Mouse (Mus musculus) liver, embryonic 14.5 days (tissue): Measurements from ENCODE around the gene Rpl37. TPM values are rescaled to one million over a fixed set of nuclear protein-coding genes. Genes with fewer than 3 reads are reported as not detected.
A peak's percentile ranks its signal among the peaks of the same experiment; 100 is the strongest.

Experiments used
- ATAC-seq: fragments of 200-750 bp; cut with Nextera tagmentation; 2 replicates; pipeline ENCODE4 v1.8.0; 2017; ENCODE audit warnings: moderate number of reproducible peaks, mild to moderate bottlenecking, moderate library complexity; ENCODE audit not compliant: insufficient read depth
- DNase-seq, 3 experiments: peaks; one replicate each; pipeline ENCODE4 v3.0.0-alpha.2; 2012 to 2013; ENCODE audit warnings: low read depth in 3 of 3, low spot score in 3 of 3
- H3K27ac ChIP-seq: fragments of 300-500 bp; sonication (generic); 2 replicates; pipeline ENCODE4 v1.5.1; 2014; ENCODE audit warnings: moderate library complexity, mild to moderate bottlenecking, control low read depth, inconsistent platforms
- H3K27me3 ChIP-seq: fragments of 300-500 bp; sonication (generic); 2 replicates; pipeline ENCODE4 v1.6.1; 2014; ENCODE audit warnings: mild to moderate bottlenecking, low read length, moderate library complexity; ENCODE audit not compliant: control insufficient read depth, insufficient read depth
- H3K36me3 ChIP-seq: fragments of 300-500 bp; sonication (generic); replicated peaks from 2 replicates; pipeline ENCODE4 v1.6.1; 2014; ENCODE audit warnings: low read depth; ENCODE audit not compliant: control insufficient read depth, insufficient read depth
- H3K4me1 ChIP-seq, 2 experiments: fragments of 200-500 bp in 1 of 2; fragments of 300-500 bp in 1 of 2; sonication (generic) in 1 of 2; replicated peaks; 2 replicates each; pipeline ENCODE4 v1.6.1; 2012 to 2014; ENCODE audit warnings: antibody characterized with exemption in 1 of 2, inconsistent platforms in 1 of 2, low read length in 1 of 2; ENCODE audit not compliant: control insufficient read depth in 2 of 2, insufficient read depth in 2 of 2
- H3K4me2 ChIP-seq: fragments of 300-500 bp; sonication (generic); 2 replicates; pipeline ENCODE4 v1.6.1; 2014; ENCODE audit warnings: low read depth, mild to moderate bottlenecking, control low read depth, moderate library complexity
- H3K4me3 ChIP-seq, 2 experiments: fragments of 200-500 bp in 1 of 2; fragments of 300-500 bp in 1 of 2; sonication (generic) in 1 of 2; 2 replicates each; pipeline ENCODE4 v1.5.1; 2012 to 2014; ENCODE audit warnings: low read depth in 2 of 2, low read length in 2 of 2, mild to moderate bottlenecking in 2 of 2, control low read depth in 1 of 2, inconsistent platforms in 1 of 2, moderate library complexity in 1 of 2; ENCODE audit not compliant: insufficient read depth in 1 of 2
- H3K9ac ChIP-seq: fragments of 300-500 bp; sonication (generic); replicated peaks from 2 replicates; pipeline ENCODE4 v1.6.1; 2014; ENCODE audit warnings: mild to moderate bottlenecking, control low read depth, moderate library complexity
- H3K9me3 ChIP-seq: fragments of 300-500 bp; sonication (generic); 2 replicates; pipeline ENCODE4 v1.6.1; 2016; ENCODE audit warnings: low read length, mixed read lengths; ENCODE audit not compliant: control insufficient read depth
- CTCF ChIP-seq: IDR thresholded peaks from 2 replicates; pipeline ENCODE4 v1.5.1; 2016; ENCODE audit warnings: antibody characterized with exemption, low read depth, control low read depth
- EP300 ChIP-seq: IDR thresholded peaks from 2 replicates; pipeline ENCODE4 v1.6.1; 2016; ENCODE audit warnings: antibody characterized with exemption, low read depth
- WGBS: fragments of 180-500 bp; shearing (Covaris S2); extraction: QIAGEN DNeasy Blood & Tissue Kit; methylation state at CpG from one replicate; pipeline ENCODE4 v1.1.7; 2014; ENCODE audit not compliant: insufficient replicate concordance; 5-methylcytosine and 5-hydroxymethylcytosine counted together
- polyA plus RNA-seq, 2 experiments: library from polyadenylated mRNA; depleted of rRNA in 1 of 2; stranded (reverse) in 1 of 2; unstranded in 1 of 2; fragments of >200 nt; fragmentation: Nextera tagmentation in 1 of 2; extraction: Ambion mirVana in 1 of 2; gene quantifications; 2 replicates each; pipeline versions ENCODE4 v1.2.1 to v1.2.3; 2012 to 2014

The Rpl37 gene
- polyA plus RNA-seq, 2 experiments: 570 to 884 TPM

DNA sequence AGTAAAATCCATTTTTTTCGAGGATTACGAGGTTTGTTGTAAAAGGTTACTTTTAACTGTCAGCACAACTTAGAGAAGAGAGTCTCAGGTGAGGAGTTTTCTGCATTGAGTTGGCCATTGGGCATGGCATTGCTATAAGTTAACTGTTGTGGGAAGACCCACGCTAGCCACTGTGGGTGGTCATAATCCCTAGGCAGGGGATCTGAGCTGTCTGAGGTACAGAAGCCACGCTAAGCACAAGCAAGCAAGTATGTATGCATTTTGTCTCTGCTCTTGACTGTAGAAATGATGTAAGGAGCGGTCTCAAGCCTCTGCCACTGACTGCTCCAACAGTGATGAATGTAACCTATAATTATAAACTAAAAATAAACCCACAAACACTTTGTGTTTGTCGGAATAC lies 10.6 kb upstream of the Rpl37 start:
- WGBS: 66% methylated on average over 6 of the region's 6 CpGs
- Histone ChIP-seq H3K4me1 (peaks cover 0 to 3% of the 10 kb centered on the region in 2 experiments), H3K27ac (no peak overlapping the region), H3K9me3 (no peaks in the 10 kb centered on the region), H3K36me3 (no peaks in the 10 kb centered on the region), H3K27me3 (peaks cover 7% of the 10 kb centered on the region), H3K9ac (no peak overlapping the region), H3K4me3 (no peak overlapping the region), H3K4me2 (no peak overlapping the region)
- ATAC-seq (no peak), DNase-seq (no peak)
- TF ChIP-seq EP300 (no peak), CTCF (no peak)

DNA sequence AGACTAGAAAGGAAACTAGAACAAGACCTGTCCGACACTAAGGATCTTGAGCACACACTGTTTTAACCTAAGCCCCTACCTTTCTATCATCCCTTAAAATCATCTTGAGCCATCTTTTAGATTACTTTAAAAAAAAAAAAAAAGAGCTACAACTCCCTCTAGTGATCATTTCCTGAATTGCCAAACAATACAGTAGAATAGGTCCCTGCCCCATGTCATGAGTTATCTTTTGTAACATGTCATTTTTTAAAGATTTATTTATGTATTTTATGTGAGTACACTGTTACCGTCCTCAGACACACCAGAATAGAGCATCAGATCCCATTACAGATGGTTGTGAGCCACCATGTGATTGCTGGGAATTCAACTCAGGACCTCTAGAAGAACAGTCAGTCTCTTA lies 10.2 kb upstream of the Rpl37 start:
- H3K4me2 ChIP-seq: no peak overlapping the region
- no peak overlapping the region for H3K27ac ChIP-seq
- peak; percentile 16; the same call in 1 of the 2 replicates for ATAC-seq
- DNase-seq: no peak
- H3K4me1 ChIP-seq: peaks cover 0 to 3% of the 10 kb centered on the region in 2 experiments
- H3K4me3 ChIP-seq: no peak overlapping the region
- H3K27me3 ChIP-seq: peaks cover 7% of the 10 kb centered on the region
- H3K36me3 ChIP-seq: no peaks in the 10 kb centered on the region
- H3K9me3 ChIP-seq: no peaks in the 10 kb centered on the region
- no peak for TF ChIP-seq EP300
- peak; percentile 41; the same call in 1 of the 2 replicates for TF ChIP-seq CTCF
- no peak overlapping the region for H3K9ac ChIP-seq
- 25% methylated on average over 2 of the region's 2 CpGs for WGBS

DNA sequence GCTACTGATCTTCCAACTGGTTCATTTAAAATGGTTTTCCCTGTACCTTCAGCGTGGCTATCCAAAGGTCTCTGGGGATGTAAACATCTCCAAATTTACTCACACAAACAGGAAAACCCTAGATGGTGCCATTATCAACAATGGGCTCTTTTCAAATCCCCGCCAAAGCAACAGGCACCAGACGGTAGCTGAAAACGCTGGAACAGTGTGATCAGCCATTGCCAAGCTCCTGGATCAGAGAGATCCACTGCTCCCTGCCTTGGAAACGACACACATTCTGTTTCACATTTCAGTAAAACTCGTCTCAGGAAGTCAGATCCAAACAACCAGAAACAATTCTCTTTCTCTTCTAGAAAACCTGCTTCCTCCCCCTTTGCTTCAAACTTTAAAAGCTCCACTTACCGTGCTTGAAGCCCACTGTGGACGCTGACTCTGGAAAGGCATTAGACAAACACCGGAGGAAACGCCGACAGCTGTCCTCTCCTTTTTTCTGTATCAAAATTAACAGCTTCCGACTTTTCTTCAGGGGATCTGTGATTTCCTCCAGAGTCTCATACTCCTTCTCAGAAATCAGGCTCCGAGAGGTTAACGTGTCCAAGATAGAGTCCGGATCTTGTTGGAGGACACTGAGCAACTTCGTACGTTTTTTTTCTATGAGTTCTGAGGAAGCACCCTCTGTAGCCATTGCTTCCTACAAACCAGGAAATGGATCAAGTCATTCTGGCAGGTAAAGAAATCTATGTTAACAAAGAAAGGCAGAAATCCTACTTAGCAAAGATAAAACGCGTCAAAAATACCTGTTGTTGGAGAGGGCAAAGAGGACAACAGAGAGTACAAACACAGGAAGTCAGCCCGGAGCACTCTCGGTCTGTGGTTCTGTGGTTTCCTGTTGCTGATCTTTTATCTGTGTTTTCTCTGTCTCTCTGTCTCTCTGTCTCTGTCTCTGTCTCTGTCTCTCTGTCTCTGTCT lies 8.5 kb upstream of the Rpl37 start, which contains the start of gene Card6:
Gene Card6, minus strand, starts transcription at position 854 of the 969 bp plus-strand sequence.
- 6% methylated on average over 21 of the region's 21 CpGs for WGBS
- peaks cover 7% of the 10 kb centered on the region for H3K27me3 ChIP-seq
- peak within 1 kb of the TSS; percentile 35 to 52 for H3K4me3 ChIP-seq
- H3K4me1 ChIP-seq: peaks cover 9 to 10% of the 10 kb centered on the region in 2 experiments
- no peaks in the 10 kb centered on the region for H3K9me3 ChIP-seq
- H3K9ac ChIP-seq: peak within 1 kb of the TSS; percentile 57
- ATAC-seq: no peak
- no peak within 1 kb of the TSS for H3K27ac ChIP-seq
- DNase-seq: no peak
- TF ChIP-seq CTCF (no peak), EP300 (no peak)
- H3K36me3 ChIP-seq: no peaks in the 10 kb centered on the region
- H3K4me2 ChIP-seq: peak within 1 kb of the TSS; percentile 66

DNA sequence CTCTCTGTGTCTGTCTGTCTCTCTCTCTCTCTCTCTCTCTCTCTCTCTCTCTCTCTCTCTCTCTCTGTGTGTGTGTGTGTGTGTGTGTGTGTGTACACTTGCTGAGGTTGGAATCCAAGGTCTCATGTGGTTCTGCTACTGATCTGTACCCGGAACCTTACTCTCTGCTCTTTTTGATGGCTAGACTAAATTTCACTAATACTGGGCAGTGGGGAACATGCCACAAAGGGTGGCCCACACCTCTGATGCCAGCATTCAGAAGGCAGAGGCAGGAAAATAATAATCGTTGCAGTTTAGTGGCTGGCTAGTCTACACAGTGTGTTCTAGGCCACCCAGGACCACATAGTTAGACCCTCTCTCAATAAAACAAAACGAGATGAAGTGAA lies 7.8 kb upstream of the Rpl37 start:
- Histone ChIP-seq H3K4me1 (peaks cover 15 to 17% of the 10 kb centered on the region in 2 experiments), H3K27ac (no peak overlapping the region), H3K36me3 (no peaks in the 10 kb centered on the region), H3K9me3 (no peaks in the 10 kb centered on the region), H3K4me3 (no peak overlapping the region; a peak in 1 of 4 replicates), H3K27me3 (peaks cover 7% of the 10 kb centered on the region), H3K9ac (no peak overlapping the region), H3K4me2 (peak overlapping the region; percentile 66)
- TF ChIP-seq EP300 (no peak), CTCF (no peak)
- DNase-seq (no peak), ATAC-seq (no peak)
- 34% methylated on average over 3 of the region's 3 CpGs for WGBS

DNA sequence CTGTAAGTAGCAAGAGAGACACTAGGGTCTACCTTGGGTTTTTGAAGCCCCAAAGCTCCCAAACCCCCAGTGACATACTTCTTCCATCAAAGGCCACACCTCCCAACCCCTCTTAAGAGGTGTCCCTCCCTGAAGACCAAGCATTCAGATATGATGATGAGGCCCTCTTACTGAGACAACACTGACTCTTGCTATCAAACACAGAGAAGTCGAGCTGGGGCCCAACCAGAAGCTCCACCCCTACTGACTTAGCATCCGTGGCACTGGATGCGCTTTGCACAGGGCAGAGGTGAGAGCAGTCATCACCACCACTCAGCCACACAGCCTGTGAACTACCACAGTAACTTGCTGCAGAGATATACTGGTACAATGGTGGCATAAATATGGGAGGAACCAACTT lies 3.8 kb upstream of the Rpl37 start:
- WGBS: 18% methylated on average over 3 of the region's 3 CpGs
- Histone ChIP-seq H3K9ac (no peak overlapping the region), H3K27ac (peak overlapping the region; percentile 50; the same call in 1 of the 2 replicates), H3K27me3 (peaks cover 7% of the 10 kb centered on the region), H3K4me3 (no peak overlapping the region), H3K36me3 (peaks cover 6% of the 10 kb centered on the region; the same call in 1 of the 2 replicates), H3K4me2 (peak overlapping the region; percentile 35), H3K9me3 (no peaks in the 10 kb centered on the region), H3K4me1 (peaks cover 28 to 30% of the 10 kb centered on the region in 2 experiments)
- peak; percentile 26 for ATAC-seq
- DNase-seq: peak in 1 of 3 experiments; percentile 31
- TF ChIP-seq EP300 (no peak), CTCF (no peak)
